ENCODE assay signal across 20 mouse cellular contexts in genomic region chr3:83025475-83026301, GRCm38 (mm10). TPM values are rescaled to one million over a fixed set of nuclear protein-coding genes. Genes with fewer than 3 reads are reported as not detected.
A peak's percentile ranks its signal among the peaks of the same experiment; 100 is the strongest.
DNase-seq lines count a peak whose midpoint lies in the region; ATAC-seq and TF ChIP-seq lines count a peak whose summit lies in the region.
"Had no signal": no experiment of that assay in that cellular context is flagged by ENCODE, and none has a peak within 500 bp of the region (broad histone marks: within the 10 kb centered on the region; RNA-seq: fewer than 3 reads in every experiment).

TSS of gene Fga (plus strand) at chr3:83026076.

- ATAC-seq in erythroblast, adult 5-6 weeks (replicated peaks; ENCODE audit: low FRiP score, poor library complexity, severe bottlenecking), result no peak
- ATAC-seq in intestine, postnatal 0 days, result peak; percentile 73
- peak; percentile 90 for ATAC-seq in liver, embryonic 16.5 days (ENCODE audit: low read depth)
- ATAC-seq: forebrain, embryonic 13.5 days; Patski had no signal

- H3K27ac ChIP-seq in intestine, postnatal 0 days (ENCODE audit: low read depth, low read length), result no peak within 1 kb of the TSS; the same call in 1 of the 2 replicates
- peak within 1 kb of the TSS; percentile 64 for H3K27ac ChIP-seq in liver, embryonic 16.5 days (ENCODE audit: low read length)
- H3K27ac ChIP-seq: embryonic facial prominence, embryonic 13.5 days; forebrain, embryonic 13.5 days; left cerebral cortex, adult 2 months; limb, embryonic 12.5 days had no signal

- H3K4me1 ChIP-seq in erythroblast, embryonic 14.5 days (ENCODE audit: control insufficient read depth), result no peaks in the 10 kb centered on the region
- no peaks in the 10 kb centered on the region for H3K4me1 ChIP-seq in intestine, postnatal 0 days (replicated peaks; ENCODE audit: control insufficient read depth, insufficient read depth, low read length)
- no peaks in the 10 kb centered on the region; the same call in 1 of the 2 replicates for H3K4me1 ChIP-seq in liver, embryonic 16.5 days (ENCODE audit: control insufficient read depth, low read depth, low read length)
- H3K4me1 ChIP-seq: embryonic facial prominence, embryonic 13.5 days; forebrain, embryonic 13.5 days; limb, embryonic 12.5 days had no signal

- DNase-seq in kidney, postnatal 25 days, result peak; percentile 65 to 77
- DNase-seq in cerebellum, adult 18-20 months, result no peak
- no peak for DNase-seq in left cerebral cortex, adult 18-20 months (ENCODE audit: low spot score in 2 of 2)
- no peak for DNase-seq in layer of hippocampus, adult 9-11 months
- DNase-seq: cerebellum, postnatal 25 days; lung, postnatal 10 days; right cerebral cortex, adult 18-20 months; thymus, adult 18-20 months had no signal

- 53% methylated on average over 9 of the region's 9 CpGs for WGBS in intestine, postnatal 0 days
- 45% methylated on average over 9 of the region's 9 CpGs for WGBS in liver, embryonic 16.5 days (ENCODE audit: insufficient replicate concordance)

- peak within 1 kb of the TSS; percentile 33 for H3K4me2 ChIP-seq in intestine, postnatal 0 days (replicated peaks; ENCODE audit: low read depth)
- peak within 1 kb of the TSS; percentile 21; the same call in 1 of the 2 replicates for H3K4me2 ChIP-seq in liver, embryonic 16.5 days (ENCODE audit: low read depth, low read length)
- H3K4me2 ChIP-seq: embryonic facial prominence, embryonic 13.5 days; forebrain, embryonic 13.5 days; limb, embryonic 12.5 days had no signal

- H3K9me3 ChIP-seq in erythroblast, embryonic 14.5 days (ENCODE audit: control insufficient read depth, low read length), result no peaks in the 10 kb centered on the region
- H3K9me3 ChIP-seq in intestine, postnatal 0 days (ENCODE audit: control insufficient read depth), result no peaks in the 10 kb centered on the region
- H3K9me3 ChIP-seq in liver, embryonic 16.5 days (replicated peaks; ENCODE audit: control insufficient read depth, low read length), result no peaks in the 10 kb centered on the region
- H3K9me3 ChIP-seq: embryonic facial prominence, embryonic 13.5 days; forebrain, embryonic 13.5 days; limb, embryonic 12.5 days had no signal

- no peak for TF ChIP-seq CTCF in intestine, postnatal 0 days (IDR thresholded peaks at IDR 0.05; ENCODE audit: low read depth)

- peak within 1 kb of the TSS; percentile 51 for H3K4me3 ChIP-seq in erythroblast, embryonic 14.5 days (replicated peaks)
- H3K4me3 ChIP-seq in intestine, postnatal 0 days (ENCODE audit: low read depth, low read length), result no peak within 1 kb of the TSS
- H3K4me3 ChIP-seq in liver, embryonic 16.5 days (ENCODE audit: low read depth, low read length), result peak within 1 kb of the TSS; percentile 52
- H3K4me3 ChIP-seq: embryonic facial prominence, embryonic 13.5 days; forebrain, embryonic 13.5 days; left cerebral cortex, adult 2 months; limb, embryonic 12.5 days; myocyte had no signal

- no peaks in the 10 kb centered on the region for H3K27me3 ChIP-seq in erythroblast, embryonic 14.5 days (ENCODE audit: control insufficient read depth)
- no peaks in the 10 kb centered on the region for H3K27me3 ChIP-seq in intestine, postnatal 0 days (replicated peaks; ENCODE audit: control insufficient read depth, insufficient read depth, low read length)
- no peaks in the 10 kb centered on the region for H3K27me3 ChIP-seq in liver, embryonic 16.5 days (ENCODE audit: control insufficient read depth, insufficient read depth, low read depth, low read length)
- H3K27me3 ChIP-seq: embryonic facial prominence, embryonic 13.5 days; forebrain, embryonic 13.5 days; limb, embryonic 12.5 days had no signal

- H3K9ac ChIP-seq in intestine, postnatal 0 days (ENCODE audit: low read depth, low read length), result no peak within 1 kb of the TSS
- peak within 1 kb of the TSS; percentile 26 for H3K9ac ChIP-seq in liver, embryonic 16.5 days (ENCODE audit: low read depth, low read length)
- H3K9ac ChIP-seq: embryonic facial prominence, embryonic 13.5 days; forebrain, embryonic 13.5 days; limb, embryonic 12.5 days had no signal

- no peaks in the 10 kb centered on the region for H3K36me3 ChIP-seq in erythroblast, embryonic 14.5 days (ENCODE audit: control insufficient read depth)
- no peaks in the 10 kb centered on the region for H3K36me3 ChIP-seq in intestine, postnatal 0 days (ENCODE audit: control insufficient read depth, insufficient read depth)
- H3K36me3 ChIP-seq in liver, embryonic 16.5 days (ENCODE audit: control insufficient read depth, insufficient read depth), result no peaks in the 10 kb centered on the region
- H3K36me3 ChIP-seq: embryonic facial prominence, embryonic 13.5 days; limb, embryonic 12.5 days had no signal

RNA-seq across cellular contexts. Expression of gene Fga, which starts in this region (rescaled TPM):
- polyA plus RNA-seq in erythroblast, embryonic 14.5 days (2012), result 0.16 and 0.37 TPM in 2 replicates
- total RNA-seq in erythroblast, adult 5-6 weeks (2015; ENCODE audit: low replicate concordance), result not detected in 2 replicates
- not detected in 2 replicates for total RNA-seq in erythroblast, adult 5-6 weeks (2017; ENCODE audit: low replicate concordance)
- 18.3 and 22.8 TPM in 2 replicates for polyA plus RNA-seq in intestine, postnatal 0 days (2015; fragmentation: Nextera tagmentation; extraction: Ambion mirVana)
- 1,431 and 1,544 TPM in 2 replicates for polyA plus RNA-seq in liver, embryonic 16.5 days (2015; fragmentation: Nextera tagmentation; extraction: Ambion mirVana)
- total RNA-seq in left cerebral cortex, adult 18-20 months (2021), result not detected
- total RNA-seq: heart, adult 8-10 months; heart, postnatal 25 days; left cerebral cortex, adult 2 months had no signal
- polyA plus RNA-seq: embryonic facial prominence, embryonic 13.5 days; forebrain, embryonic 13.5 days; myocyte; Patski had no signal

Comparison
In these comparisons a context has a peak if more than half of its experiments do, and no peak if none do; other contexts are left out.
1. RNA of gene Fga (polyA plus RNA-seq): 1,431 to 1,544 TPM in liver, embryonic 16.5 days; 18.3 to 22.8 TPM in intestine, postnatal 0 days and 0.16 to 0.37 TPM in erythroblast, embryonic 14.5 days; every median in the first group is over 10 times any median in the second.
2. DNase-seq: peak in kidney, postnatal 25 days (2 of 2); none in cerebellum, adult 18-20 months (0 of 2), left cerebral cortex, adult 18-20 months (0 of 2) and layer of hippocampus, adult 9-11 months (single experiment).